Mouse (Mus musculus): ENCODE data around the gene Mecom. TPM values are rescaled to one million over a fixed set of nuclear protein-coding genes. Genes with fewer than 3 reads are reported as not detected.

Gene Mecom
- polyA plus RNA-seq, 1 experiment from 2014 or later: 0.79 TPM

- H3K4me3 ChIP-seq (replicated peaks): no peak overlapping the region
- no peaks in the 10 kb centered on the region for H3K9me3 ChIP-seq (replicated peaks)
- no peak overlapping the region for H3K9ac ChIP-seq
- H3K4me1 ChIP-seq (replicated peaks): no peaks in the 10 kb centered on the region
- no peaks in the 10 kb centered on the region for H3K27me3 ChIP-seq
- no peaks in the 10 kb centered on the region for H3K36me3 ChIP-seq (replicated peaks)
- H3K27ac ChIP-seq (replicated peaks): no peak overlapping the region
- 35% methylated on average over 4 of the region's 4 CpGs for WGBS (ENCODE audit: insufficient replicate concordance)
- H3K4me2 ChIP-seq: no peak overlapping the region
- no peak for ATAC-seq (ENCODE audit: insufficient read depth)
These were observed 286.9 kb downstream of the Mecom start for GRCm38 (mm10) chr3:30260945-30261344.

- Histone ChIP-seq H3K9ac (no peak overlapping the region), H3K4me3 (replicated peaks) (no peak overlapping the region), H3K27ac (replicated peaks) (no peak overlapping the region), H3K4me1 (replicated peaks) (no peaks in the 10 kb centered on the region), H3K9me3 (replicated peaks) (no peaks in the 10 kb centered on the region), H3K27me3 (no peaks in the 10 kb centered on the region), H3K36me3 (replicated peaks) (no peaks in the 10 kb centered on the region), H3K4me2 (no peak overlapping the region)
- WGBS (ENCODE audit: insufficient replicate concordance): 47% methylated on average over 10 of the region's 10 CpGs
- no peak for ATAC-seq (ENCODE audit: insufficient read depth)
These were observed 289.4 kb downstream of the Mecom start for GRCm38 (mm10) chr3:30258421-30258820.

GRCm38 (mm10) chr3:30257776-30258175 is 290.0 kb downstream of the Mecom start:
- WGBS (ENCODE audit: insufficient replicate concordance): 61% methylated on average over 5 of the region's 5 CpGs
- ATAC-seq (ENCODE audit: insufficient read depth): no peak

GRCm38 (mm10) chr3:30256896-30257295 is 290.9 kb downstream of the Mecom start:
- ATAC-seq (ENCODE audit: insufficient read depth): no peak
- H3K9me3 ChIP-seq (replicated peaks): no peaks in the 10 kb centered on the region
- no peak overlapping the region for H3K4me2 ChIP-seq
- no peaks in the 10 kb centered on the region for H3K27me3 ChIP-seq
- no peak overlapping the region for H3K27ac ChIP-seq (replicated peaks)
- no peak overlapping the region for H3K4me3 ChIP-seq (replicated peaks)
- H3K36me3 ChIP-seq (replicated peaks): no peaks in the 10 kb centered on the region
- no peak overlapping the region for H3K9ac ChIP-seq
- H3K4me1 ChIP-seq (replicated peaks): no peaks in the 10 kb centered on the region
- WGBS (ENCODE audit: insufficient replicate concordance): 61% methylated on average over 7 of the region's 7 CpGs

More at GRCm38 (mm10) chr3:30257776-30258175, 290.0 kb downstream of the Mecom start:
- Histone ChIP-seq H3K4me1 (replicated peaks) (no peaks in the 10 kb centered on the region), H3K4me2 (no peak overlapping the region), H3K27me3 (no peaks in the 10 kb centered on the region), H3K36me3 (replicated peaks) (no peaks in the 10 kb centered on the region), H3K9ac (no peak overlapping the region), H3K4me3 (replicated peaks) (no peak overlapping the region), H3K9me3 (replicated peaks) (no peaks in the 10 kb centered on the region), H3K27ac (replicated peaks) (no peak overlapping the region)

- no peak overlapping the region for H3K27ac ChIP-seq (replicated peaks)
- no peaks in the 10 kb centered on the region for H3K27me3 ChIP-seq
- ATAC-seq (ENCODE audit: insufficient read depth): no peak
- H3K36me3 ChIP-seq (replicated peaks): no peaks in the 10 kb centered on the region
- WGBS (ENCODE audit: insufficient replicate concordance): 51% methylated on average over 5 of the region's 5 CpGs
- no peak overlapping the region for H3K4me3 ChIP-seq (replicated peaks)
- no peaks in the 10 kb centered on the region for H3K4me1 ChIP-seq (replicated peaks)
- no peaks in the 10 kb centered on the region for H3K9me3 ChIP-seq (replicated peaks)
- H3K9ac ChIP-seq: no peak overlapping the region
- H3K4me2 ChIP-seq: no peak overlapping the region
These were observed 292.0 kb downstream of the Mecom start for GRCm38 (mm10) chr3:30255828-30256227.

- Histone ChIP-seq H3K4me1 (replicated peaks) (no peaks in the 10 kb centered on the region), H3K27ac (replicated peaks) (no peak overlapping the region), H3K4me2 (no peak overlapping the region), H3K36me3 (replicated peaks) (no peaks in the 10 kb centered on the region), H3K4me3 (replicated peaks) (no peak overlapping the region), H3K27me3 (no peaks in the 10 kb centered on the region), H3K9me3 (replicated peaks) (no peaks in the 10 kb centered on the region), H3K9ac (no peak overlapping the region)
- no peak for ATAC-seq (ENCODE audit: insufficient read depth)
- 38% methylated on average over 7 of the region's 7 CpGs for WGBS (ENCODE audit: insufficient replicate concordance)
These were observed 293.4 kb downstream of the Mecom start for GRCm38 (mm10) chr3:30254451-30254850.

GRCm38 (mm10) chr3:30253714-30254113 is 294.1 kb downstream of the Mecom start:
- 63% methylated on average over 5 of the region's 5 CpGs for WGBS (ENCODE audit: insufficient replicate concordance)

GRCm38 (mm10) chr3:30248656-30249384 is 299.0 kb downstream of the Mecom start:
- no peak for ATAC-seq (ENCODE audit: insufficient read depth)
- Histone ChIP-seq H3K27me3 (no peaks in the 10 kb centered on the region), H3K9me3 (replicated peaks) (no peaks in the 10 kb centered on the region), H3K4me2 (no peak overlapping the region), H3K9ac (no peak overlapping the region), H3K4me3 (replicated peaks) (no peak overlapping the region), H3K36me3 (replicated peaks) (no peaks in the 10 kb centered on the region), H3K4me1 (replicated peaks) (no peaks in the 10 kb centered on the region), H3K27ac (replicated peaks) (no peak overlapping the region)
- 60% methylated on average over 4 of the region's 4 CpGs for WGBS (ENCODE audit: insufficient replicate concordance)

More at GRCm38 (mm10) chr3:30253714-30254113, 294.1 kb downstream of the Mecom start:
- no peaks in the 10 kb centered on the region for H3K9me3 ChIP-seq (replicated peaks)
- no peaks in the 10 kb centered on the region for H3K36me3 ChIP-seq (replicated peaks)
- H3K4me2 ChIP-seq: no peak overlapping the region
- no peaks in the 10 kb centered on the region for H3K27me3 ChIP-seq
- ATAC-seq (ENCODE audit: insufficient read depth): no peak
- no peak overlapping the region for H3K27ac ChIP-seq (replicated peaks)
- H3K4me3 ChIP-seq (replicated peaks): no peak overlapping the region
- H3K4me1 ChIP-seq (replicated peaks): no peaks in the 10 kb centered on the region
- H3K9ac ChIP-seq: no peak overlapping the region

- H3K27me3 ChIP-seq: no peaks in the 10 kb centered on the region
- no peak overlapping the region for H3K4me2 ChIP-seq
- H3K4me1 ChIP-seq (replicated peaks): no peaks in the 10 kb centered on the region
- no peaks in the 10 kb centered on the region for H3K9me3 ChIP-seq (replicated peaks)
- no peak overlapping the region for H3K4me3 ChIP-seq (replicated peaks)
- no peak overlapping the region for H3K27ac ChIP-seq (replicated peaks)
- ATAC-seq (ENCODE audit: insufficient read depth): no peak
- H3K36me3 ChIP-seq (replicated peaks): no peaks in the 10 kb centered on the region
- 59% methylated on average over 5 of the region's 5 CpGs for WGBS (ENCODE audit: insufficient replicate concordance)
- no peak overlapping the region for H3K9ac ChIP-seq
These were observed 300.6 kb downstream of the Mecom start for GRCm38 (mm10) chr3:30247256-30247655.

- H3K9ac ChIP-seq: no peak overlapping the region
- ATAC-seq (ENCODE audit: insufficient read depth): no peak
- no peak overlapping the region for H3K27ac ChIP-seq (replicated peaks)
- no peak overlapping the region for H3K4me2 ChIP-seq
- H3K27me3 ChIP-seq: no peaks in the 10 kb centered on the region
- no peak overlapping the region for H3K4me3 ChIP-seq (replicated peaks)
- H3K4me1 ChIP-seq (replicated peaks): no peaks in the 10 kb centered on the region
- WGBS (ENCODE audit: insufficient replicate concordance): 37% methylated on average over 12 of the region's 12 CpGs
- H3K36me3 ChIP-seq (replicated peaks): no peaks in the 10 kb centered on the region
- no peaks in the 10 kb centered on the region for H3K9me3 ChIP-seq (replicated peaks)
These were observed 301.3 kb downstream of the Mecom start for GRCm38 (mm10) chr3:30246431-30247041.

- Histone ChIP-seq H3K4me3 (replicated peaks) (no peak overlapping the region), H3K4me2 (no peak overlapping the region), H3K9ac (no peak overlapping the region), H3K27ac (replicated peaks) (no peak overlapping the region), H3K27me3 (no peaks in the 10 kb centered on the region), H3K36me3 (replicated peaks) (no peaks in the 10 kb centered on the region), H3K4me1 (replicated peaks) (no peaks in the 10 kb centered on the region), H3K9me3 (replicated peaks) (no peaks in the 10 kb centered on the region)
- no peak for ATAC-seq (ENCODE audit: insufficient read depth)
- 26% methylated on average over 5 of the region's 5 CpGs for WGBS (ENCODE audit: insufficient replicate concordance)
These were observed 301.9 kb downstream of the Mecom start for GRCm38 (mm10) chr3:30245950-30246349.

All from liver, embryonic 15.5 days (tissue).